Mouse (Mus musculus): Measurements from ENCODE around the gene Snx18.

- TF ChIP-seq CTCF (IDR thresholded peaks at IDR 0.05): no peak
- no peak for TF ChIP-seq EP300 (IDR thresholded peaks at IDR 0.05)
These were observed 48.8 kb downstream of the Snx18 start for GRCm38 (mm10) chr13:113569526-113569925.
